Mouse (Mus musculus) heart, adult 8-10 months (tissue): Measurements from ENCODE around the gene Hsdl2. TPM values are rescaled to one million over a fixed set of nuclear protein-coding genes. Genes with fewer than 3 reads are reported as not detected.
A peak's percentile ranks its signal among the peaks of the same experiment; 100 is the strongest.
"Not testable (repeated sequence)": the region's sequence is repeated elsewhere in the genome, so short reads cannot be mapped to it uniquely, and the experiment has no call there.

Source experiments
- DNase-seq: peaks from one replicate; pipeline ENCODE4 v3.0.0; 2022; ENCODE audit warnings: low spot score
- total RNA-seq, 4 experiments: library from RNA; stranded (reverse); gene quantifications; 2 replicates each; pipeline ENCODE4 v1.2.4; 2022

Gene Hsdl2
- total RNA-seq = 100 to 1,000 TPM; 207 to 255 (median 235) TPM

DNA sequence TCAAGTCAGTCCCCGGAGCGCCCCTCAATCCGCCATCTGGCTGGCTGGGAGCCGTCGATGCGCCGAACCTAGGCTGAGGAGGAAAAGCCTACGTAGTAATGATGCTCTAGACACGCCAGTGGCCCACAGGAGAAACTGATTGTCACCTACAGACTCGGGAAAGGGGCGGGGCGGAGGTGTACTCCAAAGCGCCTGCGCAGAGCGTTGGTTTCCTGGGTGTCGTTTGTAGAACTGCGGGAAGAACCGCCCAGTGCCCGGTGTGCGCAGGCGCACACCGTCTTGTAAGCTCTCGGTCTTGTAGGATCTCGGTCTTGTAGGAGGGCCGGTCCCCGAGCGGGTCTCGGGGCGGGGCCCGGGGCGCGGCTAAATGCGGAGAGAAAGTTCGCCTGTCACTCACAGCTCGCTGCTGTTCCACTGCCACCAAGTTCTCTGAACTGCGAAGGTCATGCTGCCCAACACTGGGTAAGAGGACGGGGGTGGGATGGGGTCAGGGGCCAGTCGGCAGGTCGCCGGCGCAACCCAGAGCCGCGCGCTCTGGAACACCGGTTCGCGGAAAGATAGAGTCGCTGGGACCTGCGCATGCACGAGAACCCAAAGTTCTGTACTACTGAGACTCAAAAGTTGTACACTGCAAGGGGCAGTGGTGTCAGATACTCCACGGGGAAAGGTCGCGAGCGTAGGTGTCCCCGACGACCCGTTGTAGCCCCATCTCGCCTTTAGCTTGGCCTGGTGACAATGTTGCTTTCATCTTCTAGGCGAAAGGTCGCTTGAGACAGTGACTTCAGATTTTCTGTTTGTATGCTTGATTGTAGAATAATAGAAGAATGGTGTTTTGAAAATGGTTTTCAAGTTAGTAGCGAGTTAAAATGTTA is at the start of gene Hsdl2:
Hsdl2 (plus strand) TSS at position 250 of the 872 bp plus-strand sequence.
- peak; percentile 96 for DNase-seq

DNA sequence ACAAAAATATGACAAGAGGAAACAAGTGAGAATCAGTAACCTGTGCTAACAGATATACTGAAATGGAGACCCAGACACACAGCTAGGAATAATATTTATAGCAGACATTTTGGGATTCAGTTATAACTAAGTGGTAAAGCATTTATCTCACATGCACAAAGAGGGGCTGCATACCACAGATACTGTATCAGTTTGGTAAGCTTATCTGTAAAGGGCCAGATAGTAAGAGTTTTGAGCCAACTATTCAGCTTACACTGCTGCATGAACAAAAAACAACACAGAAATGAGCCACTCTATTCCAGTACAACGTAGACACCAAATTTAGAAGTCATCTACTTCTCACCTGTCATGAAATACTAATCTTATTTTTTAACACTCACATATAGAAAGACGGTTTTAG is 48.1 kb upstream of the Hsdl2 start:
- no peak for DNase-seq

DNA sequence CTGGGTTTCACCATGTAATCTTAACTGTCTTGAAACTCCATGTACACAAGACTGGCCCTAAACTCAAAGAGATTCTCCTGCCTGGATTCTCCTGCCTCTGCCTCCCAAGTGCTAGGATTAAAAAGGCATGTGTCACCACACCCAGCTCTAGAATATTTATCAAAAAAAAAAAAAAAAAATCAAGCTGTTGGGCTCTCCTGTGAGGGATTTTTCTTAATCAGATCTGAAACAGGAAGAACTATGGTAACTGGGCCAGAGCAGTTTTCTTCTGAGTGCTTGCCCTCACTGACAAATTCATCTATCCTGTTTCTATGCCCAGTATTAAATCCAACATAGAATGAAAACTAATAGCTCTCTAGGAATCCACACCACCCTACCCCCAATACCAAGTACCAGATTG is 45.7 kb upstream of the Hsdl2 start:
- DNase-seq = no peak

DNA sequence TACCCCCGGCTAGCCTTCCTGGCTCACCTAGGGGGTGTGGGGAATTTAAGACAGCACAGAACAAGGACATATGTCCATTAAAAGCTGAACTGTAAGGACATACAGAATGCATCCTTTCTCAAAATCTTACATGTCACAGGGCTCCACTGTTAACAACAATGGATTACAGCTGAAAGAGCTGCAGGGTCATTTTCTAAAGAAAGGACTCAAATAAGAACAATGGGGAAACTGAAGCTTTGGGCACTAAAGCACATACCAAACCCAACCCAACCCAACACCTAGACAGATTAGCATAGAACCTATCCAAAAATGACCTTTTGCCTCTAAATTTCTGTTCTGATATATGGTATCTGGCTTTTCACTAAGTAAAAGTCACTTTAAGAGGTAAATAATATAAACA is 45.1 kb upstream of the Hsdl2 start:
- no peak for DNase-seq

DNA sequence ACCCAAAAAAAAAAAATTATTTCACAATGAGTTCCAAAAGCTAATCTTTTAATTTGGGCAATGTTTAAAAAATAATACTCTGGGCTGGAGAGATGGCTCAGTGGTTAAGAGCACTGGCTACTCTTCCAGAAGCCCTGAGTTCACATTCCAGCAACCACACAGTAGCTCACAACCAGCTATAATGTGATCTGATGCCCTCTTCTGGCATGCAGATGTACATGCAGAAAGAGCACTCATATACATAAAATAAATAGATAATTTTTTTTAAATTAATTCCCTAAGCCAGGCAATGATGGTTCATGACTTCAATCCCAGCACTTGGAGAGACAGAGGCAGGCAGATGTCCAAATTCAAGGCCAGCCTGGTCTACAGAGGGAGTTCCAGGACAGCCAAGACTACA is 38.4 kb upstream of the Hsdl2 start:
- DNase-seq = no peak

DNA sequence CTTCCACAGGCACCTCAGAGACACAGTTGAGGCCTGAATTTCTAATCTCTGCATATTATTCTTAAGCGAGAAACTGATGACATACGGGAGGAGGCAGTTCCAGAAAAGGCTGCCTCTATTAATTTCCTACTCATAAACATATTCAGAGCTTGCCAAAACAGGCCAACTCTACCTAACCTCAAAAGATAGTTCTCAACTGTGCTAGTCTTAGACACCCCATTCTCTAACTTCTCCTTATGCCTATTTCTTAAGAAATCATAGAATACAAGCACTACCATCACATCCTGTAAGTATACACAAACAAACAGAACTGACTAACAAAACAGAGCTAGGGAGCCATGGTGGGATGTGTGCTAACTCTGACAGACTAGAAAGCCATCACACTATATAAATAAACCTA is 36.7 kb upstream of the Hsdl2 start:
- no peak for DNase-seq

DNA sequence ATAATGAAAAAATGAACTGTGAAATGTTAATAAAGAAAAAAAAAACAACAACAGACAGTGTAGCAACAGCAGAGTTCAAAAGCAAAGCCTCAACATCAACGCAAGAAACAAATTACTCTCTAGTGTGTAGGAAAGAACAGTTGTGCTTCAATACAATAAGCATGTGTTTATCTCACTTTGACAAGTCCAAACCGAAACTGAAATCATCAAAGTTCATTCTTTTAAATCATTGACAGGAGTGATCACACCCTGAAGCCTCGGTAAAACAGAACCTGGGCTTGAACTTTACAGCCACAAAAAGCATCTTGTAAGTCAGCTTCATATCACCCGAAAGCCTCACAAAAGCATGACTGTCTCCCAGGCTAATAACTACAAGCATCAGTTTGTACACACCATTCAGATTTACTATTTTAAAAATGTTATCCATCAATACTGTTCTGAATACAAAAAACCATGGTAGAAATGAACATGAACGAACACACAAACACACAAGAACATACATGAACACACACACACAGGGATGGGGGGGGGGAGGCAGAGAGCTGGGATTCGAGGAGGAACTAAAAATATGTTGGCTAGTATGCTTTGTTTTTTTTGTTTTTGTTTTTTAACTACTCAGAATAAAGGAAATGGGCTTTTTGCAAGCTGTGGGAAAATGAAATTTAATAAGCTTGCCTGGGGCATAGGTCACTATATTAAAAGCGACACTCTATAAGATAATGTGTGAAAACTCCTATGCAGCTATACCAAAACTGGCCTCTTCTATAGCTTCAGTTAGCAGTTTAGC is 34.9 kb upstream of the Hsdl2 start:
- no peak for DNase-seq

DNA sequence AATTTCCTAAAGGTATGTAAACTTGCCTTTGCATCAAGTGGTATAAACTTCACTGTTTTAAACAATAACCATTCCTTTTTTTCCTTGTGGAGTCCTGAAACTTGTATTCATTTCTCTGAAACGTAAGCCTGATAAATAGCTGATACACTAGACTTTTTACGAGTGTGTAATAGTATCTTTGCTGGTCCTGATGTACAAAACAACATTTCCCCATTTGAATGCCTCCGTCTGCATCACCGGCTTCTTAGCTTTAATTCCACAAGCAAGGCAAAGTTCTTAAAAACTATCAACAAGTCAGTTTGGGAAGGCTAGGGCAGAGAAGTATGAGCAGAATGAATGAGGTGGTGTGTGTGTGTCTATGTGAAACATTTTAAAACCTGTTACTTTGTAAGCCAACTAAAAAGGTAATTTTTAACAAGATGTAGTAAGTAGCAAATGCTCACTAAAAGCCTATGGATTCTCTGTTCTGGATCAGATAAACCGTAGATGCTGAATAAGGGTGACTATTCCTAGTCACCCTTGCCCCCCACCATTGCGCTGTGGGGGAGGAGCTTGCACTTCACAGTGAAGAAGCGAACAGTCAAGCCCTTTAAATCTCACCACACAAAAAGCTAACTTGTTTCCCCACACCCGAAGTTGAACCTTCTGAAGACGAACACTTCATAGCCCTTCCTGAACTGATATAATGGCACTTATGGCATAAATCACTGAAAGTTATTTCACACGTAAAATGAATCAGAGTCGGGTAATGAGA is 34.0 kb upstream of the Hsdl2 start:
- DNase-seq = no peak

DNA sequence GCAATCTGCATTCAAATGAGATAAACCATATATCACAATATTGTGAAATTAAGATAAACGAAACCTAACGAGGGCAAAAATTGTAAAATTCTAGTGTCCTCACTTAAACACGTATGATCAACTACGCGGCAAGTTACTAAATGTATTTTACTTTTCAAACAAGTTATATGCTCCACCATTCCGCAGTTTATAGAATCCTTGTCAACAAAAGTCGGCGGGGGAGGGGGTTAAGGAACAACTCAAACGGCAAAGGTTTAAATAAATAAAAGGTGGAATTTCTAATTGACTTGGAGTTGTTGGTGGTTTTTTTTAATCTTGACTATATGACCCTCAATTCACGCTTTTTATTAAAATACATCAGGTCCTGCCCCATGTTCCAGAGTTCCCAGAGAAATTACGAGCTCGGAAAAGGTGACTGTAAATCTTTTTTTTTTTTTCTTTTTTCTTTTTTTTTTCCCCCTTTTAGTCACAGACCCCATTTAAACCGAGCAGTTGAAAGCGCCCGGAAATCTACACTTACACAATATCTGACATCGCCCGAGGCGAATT is 33.3 kb upstream of the Hsdl2 start:
- no peak for DNase-seq

DNA sequence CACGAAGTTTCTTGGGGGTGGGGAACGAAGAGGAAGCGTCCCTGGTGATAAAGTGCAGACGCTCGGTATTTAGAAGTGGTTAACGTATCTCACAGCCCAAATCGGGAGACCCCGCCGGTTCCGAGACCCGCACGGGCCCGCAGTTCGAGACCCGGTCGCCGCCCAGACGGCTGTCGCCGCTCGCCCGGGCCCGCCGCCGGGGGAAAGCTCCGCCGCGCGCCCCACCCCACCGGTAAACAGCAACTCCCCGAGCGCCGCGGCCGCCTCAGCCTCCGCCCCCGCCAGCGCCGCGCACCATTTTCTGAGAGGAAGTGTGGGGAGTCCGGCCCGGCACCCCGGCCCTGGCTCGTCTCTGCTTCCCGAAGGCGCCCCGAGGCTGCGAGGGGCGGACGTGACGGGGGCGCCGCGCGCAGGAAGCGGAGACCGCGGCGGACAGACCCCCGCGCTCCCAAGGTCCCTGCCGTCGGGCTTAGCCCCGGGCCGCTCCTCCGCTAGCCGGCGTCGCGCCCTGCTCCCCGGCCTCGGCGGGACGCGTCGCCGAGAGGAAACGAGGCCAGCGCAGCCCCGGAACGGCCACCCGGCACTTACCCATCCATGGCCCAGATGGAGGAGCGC is 32.7 kb upstream of the Hsdl2 start:
- peak; percentile 70 for DNase-seq

DNA sequence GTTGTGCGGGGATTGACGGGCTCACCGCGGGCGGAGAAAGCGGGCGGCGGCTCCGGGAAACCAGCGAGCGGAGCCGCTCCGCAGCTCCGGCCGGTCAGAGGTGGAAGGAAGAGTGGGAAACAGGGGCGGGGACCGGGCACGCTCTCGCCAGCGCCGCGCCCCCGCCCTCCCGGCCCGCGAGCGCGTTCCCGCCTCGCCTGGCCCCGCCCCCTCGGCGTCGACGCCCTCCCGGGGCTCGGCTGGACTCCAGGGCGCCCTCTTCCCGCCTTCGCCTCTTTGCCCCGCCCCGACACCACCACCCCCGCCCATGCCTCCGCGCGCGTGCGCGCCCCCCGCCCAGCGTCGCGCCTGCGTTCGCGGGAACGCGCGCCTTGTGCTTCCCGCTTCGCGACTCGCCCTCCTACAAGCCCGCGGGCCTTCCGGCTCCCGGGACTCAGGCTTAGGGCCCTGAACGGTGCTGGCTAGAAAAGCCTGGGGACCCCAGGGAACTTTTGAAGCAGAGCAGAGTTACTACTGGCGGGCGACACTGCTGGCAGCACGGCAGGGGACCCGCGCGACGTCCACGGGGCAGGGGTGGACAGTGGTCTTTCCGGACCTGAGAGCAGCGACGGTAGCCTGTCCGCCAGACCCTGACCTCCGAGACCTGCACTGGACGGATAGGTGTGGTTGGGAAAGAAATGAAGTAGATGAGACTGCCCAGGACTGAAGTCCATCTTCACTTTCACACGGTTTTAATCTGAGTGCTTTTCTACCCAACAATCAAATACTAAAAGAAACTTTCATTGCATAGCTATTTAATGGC is 32.0 kb upstream of the Hsdl2 start, which contains the start of gene Ptbp3:
Ptbp3 (minus strand) TSS at position 190 of the 802 bp plus-strand sequence.
- peak; percentile 82 for DNase-seq

DNA sequence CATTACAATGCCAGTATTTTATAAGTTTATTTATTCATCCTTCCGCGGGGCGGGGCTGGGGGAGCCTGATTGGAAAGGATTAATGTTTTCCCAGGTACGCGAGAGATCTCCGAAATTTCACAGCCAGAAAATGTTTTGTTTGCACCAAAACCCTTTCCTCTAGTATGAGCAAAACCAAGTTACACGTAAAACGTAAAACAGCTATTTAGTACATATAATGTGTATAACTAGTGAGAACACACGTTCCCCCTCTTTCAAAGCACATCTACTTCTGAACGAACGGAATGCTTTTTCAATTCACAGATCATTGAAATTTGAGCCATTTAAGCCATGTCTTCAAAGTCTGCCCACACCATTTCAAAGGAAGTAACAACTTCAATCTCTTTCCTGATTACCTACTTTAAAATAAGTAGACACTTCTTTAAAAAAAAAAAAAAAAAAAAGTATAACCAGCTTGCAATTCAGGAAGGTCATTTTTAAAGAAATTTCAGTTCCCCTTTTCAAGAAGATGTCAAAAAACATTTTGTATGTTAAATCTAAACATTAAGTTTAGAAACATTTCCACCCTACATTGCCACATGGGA is 31.3 kb upstream of the Hsdl2 start:
- DNase-seq = no peak

DNA sequence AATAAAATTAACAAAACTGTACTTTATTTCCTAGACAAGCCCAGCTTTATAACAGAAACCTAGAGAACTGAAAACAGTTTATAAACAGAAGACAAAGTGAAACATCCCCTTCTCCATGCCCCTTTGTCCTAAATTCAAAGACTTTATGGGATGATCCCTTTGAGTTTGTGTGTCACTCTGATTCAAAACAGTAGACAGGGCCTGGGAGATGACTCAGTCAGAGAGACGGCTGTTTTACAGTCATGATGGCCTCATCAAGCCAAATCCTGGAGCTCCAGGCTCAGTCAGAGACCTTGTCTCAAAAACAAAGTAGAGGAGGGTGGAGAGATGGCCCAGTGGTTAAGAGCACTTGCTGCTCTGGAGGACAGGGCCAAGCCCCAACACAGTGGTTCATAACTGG is 29.5 kb upstream of the Hsdl2 start:
- no peak for DNase-seq

DNA sequence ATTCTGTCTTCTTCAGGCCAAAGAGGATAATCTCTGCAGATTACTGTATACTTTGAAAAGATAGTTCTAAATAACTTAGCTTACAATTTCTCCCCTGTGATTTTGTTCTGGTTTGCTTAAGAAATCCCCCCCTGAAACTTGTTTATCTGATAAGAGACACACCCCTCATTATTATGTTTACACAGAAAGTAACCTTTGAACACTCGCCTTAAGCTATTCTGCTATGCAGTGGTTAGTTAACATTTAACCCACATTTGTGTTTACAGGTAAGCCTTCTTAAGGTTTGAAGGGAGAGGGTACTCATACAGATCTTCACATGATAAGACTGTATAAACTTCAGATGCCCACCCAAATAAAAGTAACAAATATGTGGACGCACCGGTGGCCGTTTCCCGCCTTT is 28.5 kb upstream of the Hsdl2 start:
- DNase-seq = no peak

DNA sequence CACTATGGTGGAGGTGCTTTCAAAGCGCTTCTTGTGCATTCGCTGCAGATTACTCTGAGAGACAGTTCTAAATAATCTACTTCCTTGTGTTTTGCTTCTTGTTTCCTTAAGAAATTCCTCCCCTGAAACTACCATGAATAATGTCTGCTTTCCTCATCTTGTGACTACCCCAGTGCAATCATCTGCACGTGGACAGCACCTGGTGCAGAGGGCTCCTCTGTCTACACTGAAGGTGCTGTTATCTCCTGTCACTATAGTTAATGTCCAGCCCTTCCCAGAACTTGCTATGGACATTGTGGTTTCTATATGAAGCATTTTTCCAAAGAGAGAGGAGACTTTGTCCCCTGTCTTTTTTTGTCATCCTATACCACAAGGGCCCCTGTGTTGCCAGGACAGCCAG is 27.8 kb upstream of the Hsdl2 start:
- no peak for DNase-seq

DNA sequence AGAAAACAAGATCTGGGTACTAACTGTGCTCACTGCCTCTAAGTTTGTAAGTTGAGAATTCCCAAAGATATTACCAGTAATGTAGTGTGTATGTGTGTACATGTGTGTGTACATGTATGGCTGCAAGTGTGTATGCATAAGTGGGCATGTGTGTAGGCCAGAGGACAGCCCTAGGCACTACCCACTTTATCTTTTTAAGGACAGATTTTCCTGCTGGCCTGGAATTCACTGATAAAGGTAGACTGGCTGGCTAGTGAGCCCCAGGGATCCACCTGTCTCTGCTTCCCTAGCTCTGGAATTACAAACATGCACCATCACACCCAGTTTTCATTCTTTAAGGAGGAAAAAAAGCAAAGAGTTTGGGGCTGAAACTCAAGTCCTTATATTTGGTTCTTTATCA is 26.2 kb upstream of the Hsdl2 start:
- no peak for DNase-seq

DNA sequence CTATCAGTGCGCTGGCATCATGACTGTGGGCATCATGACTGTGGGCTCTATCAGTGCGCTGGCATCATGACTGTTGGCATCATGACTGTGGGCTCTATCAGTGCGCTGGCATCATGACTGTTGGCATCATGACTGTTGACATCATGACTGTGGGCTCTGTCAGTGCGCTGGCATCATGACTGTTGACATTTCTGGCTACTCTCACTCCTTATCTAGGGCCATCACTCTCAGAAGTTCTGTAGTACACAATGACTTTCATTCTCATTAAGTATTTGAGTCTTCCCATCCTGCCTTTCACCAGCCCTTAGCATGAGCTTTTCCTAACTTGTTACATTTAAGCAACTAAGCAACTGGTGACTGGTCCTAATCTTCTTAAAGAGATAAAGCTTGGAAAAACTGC is 24.0 kb upstream of the Hsdl2 start:
- not testable (repeated sequence) for DNase-seq

DNA sequence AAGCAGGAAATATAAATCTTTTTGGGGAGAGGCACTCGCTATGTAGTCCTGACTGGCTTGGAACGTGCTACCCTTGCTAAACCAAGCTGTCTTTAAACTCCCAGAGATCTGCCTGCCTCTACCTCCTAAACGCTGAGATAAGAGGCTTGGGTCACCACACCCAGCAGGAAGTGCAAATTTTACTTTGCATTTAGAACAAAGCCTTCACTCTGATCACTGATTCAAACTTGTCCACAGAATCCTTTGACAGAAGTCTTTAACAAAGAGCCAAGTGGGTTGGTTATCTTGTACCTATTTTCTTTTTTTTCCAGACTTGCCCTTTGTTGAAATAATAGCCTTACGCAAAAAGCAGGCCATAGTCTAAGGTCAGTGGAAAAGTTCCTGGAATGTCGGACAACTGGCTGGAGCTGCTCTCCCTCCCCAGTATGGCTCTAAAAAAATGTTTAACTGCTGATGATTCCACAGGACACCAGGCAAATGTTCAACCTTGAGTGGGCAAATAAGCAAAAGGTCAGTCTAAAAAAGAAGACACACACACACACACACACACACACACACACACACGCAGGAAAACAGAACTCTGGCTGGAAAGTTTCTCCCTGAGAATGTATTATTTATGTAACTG is 23.2 kb upstream of the Hsdl2 start:
- DNase-seq = no peak

DNA sequence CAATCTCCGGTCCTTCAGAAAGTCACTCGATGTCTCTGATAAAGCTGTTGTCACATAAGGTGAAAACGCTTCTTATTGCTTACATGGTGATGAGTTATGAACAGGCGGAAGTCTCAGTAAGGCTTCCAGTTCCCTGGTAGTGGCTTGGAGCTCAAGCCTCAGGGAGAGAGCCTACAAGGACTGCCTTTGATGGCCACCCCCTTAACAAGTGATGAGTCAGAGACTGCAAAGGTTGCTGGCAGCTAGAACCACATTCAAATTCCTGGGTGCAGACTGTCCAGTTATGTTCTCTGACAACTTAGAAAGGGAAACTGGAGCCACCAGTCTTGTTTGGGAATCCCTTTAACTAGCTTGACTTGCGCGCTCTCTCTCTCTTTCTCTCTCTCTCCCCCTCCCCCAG is 21.2 kb upstream of the Hsdl2 start:
- DNase-seq = no peak

DNA sequence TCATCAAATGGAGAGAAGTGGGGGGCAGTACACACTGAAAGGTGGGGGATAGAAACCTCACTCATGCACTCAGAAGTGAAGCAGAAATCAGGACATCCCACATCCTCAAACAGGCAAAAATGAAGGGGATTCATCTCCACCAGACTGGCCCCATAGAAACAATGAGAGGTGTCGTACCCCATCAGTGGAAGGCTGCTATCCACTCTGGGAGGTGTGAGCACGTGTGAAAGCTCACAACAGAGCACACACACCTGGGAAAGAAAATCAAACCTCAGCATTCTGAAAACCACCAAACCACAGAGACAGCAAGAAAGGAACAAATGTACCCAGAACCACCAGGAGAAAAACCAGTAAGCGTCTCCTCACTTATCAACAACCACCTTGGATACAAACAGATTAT is 17.2 kb upstream of the Hsdl2 start:
- no peak for DNase-seq
